Mouse (Mus musculus): ENCODE results near the gene Sumo1. TPM values are rescaled to one million over a fixed set of nuclear protein-coding genes. Genes with fewer than 3 reads are reported as not detected.
A peak's percentile ranks its signal among the peaks of the same experiment; 100 is the strongest.

The Sumo1 gene
- polyA plus RNA-seq, 1 experiment from 2014 or later = 333 TPM

- no peak overlapping the region for H3K27ac ChIP-seq (replicated peaks)
- no peaks in the 10 kb centered on the region for H3K4me1 ChIP-seq
- WGBS = 85% methylated on average over 16 of the region's 16 CpGs
- H3K9ac ChIP-seq (replicated peaks) = no peak overlapping the region
- H3K9me3 ChIP-seq (replicated peaks) = no peaks in the 10 kb centered on the region
- no peak for ATAC-seq (ENCODE audit: low FRiP score)
- H3K4me3 ChIP-seq (replicated peaks) = no peak overlapping the region
- H3K36me3 ChIP-seq = no peaks in the 10 kb centered on the region
- H3K27me3 ChIP-seq (replicated peaks) = no peaks in the 10 kb centered on the region
- no peak overlapping the region for H3K4me2 ChIP-seq
Measured at GRCm38 (mm10) chr1:59541271-59542020, 129.2 kb downstream of the Sumo1 start.

- no peaks in the 10 kb centered on the region for H3K9me3 ChIP-seq (replicated peaks)
- H3K4me1 ChIP-seq = peaks cover 6% of the 10 kb centered on the region
- no peak for ATAC-seq (ENCODE audit: low FRiP score)
- no peaks in the 10 kb centered on the region for H3K36me3 ChIP-seq
- no peaks in the 10 kb centered on the region for H3K27me3 ChIP-seq (replicated peaks)
- WGBS = 48% methylated on average over 19 of the region's 19 CpGs
- H3K27ac ChIP-seq (replicated peaks) = no peak overlapping the region
- H3K4me3 ChIP-seq (replicated peaks) = no peak overlapping the region
- H3K9ac ChIP-seq (replicated peaks) = no peak overlapping the region
- H3K4me2 ChIP-seq = 0 out of 2 replicates have a peak overlapping the region, but pooled peaks have one; percentile 6
Measured at GRCm38 (mm10) chr1:59540537-59541148, 130.0 kb downstream of the Sumo1 start.

- no peak for ATAC-seq (ENCODE audit: low FRiP score)
- 65% methylated on average over 5 of the region's 5 CpGs for WGBS
- Histone ChIP-seq H3K4me3 (replicated peaks) (no peak overlapping the region), H3K9me3 (replicated peaks) (no peaks in the 10 kb centered on the region), H3K27ac (replicated peaks) (no peak overlapping the region), H3K36me3 (no peaks in the 10 kb centered on the region), H3K9ac (replicated peaks) (no peak overlapping the region), H3K4me2 (no peak overlapping the region), H3K4me1 (peaks cover 14% of the 10 kb centered on the region), H3K27me3 (replicated peaks) (no peaks in the 10 kb centered on the region)
Measured at GRCm38 (mm10) chr1:59538381-59538780, 132.3 kb downstream of the Sumo1 start.

Other genes starting within 250 kb of the Sumo1 start
- 3.5 and 4.5 TPM in 2 replicates for gene Fzd7, start 188.4 kb downstream of the Sumo1 start, polyA plus RNA-seq (2015; fragmentation: Nextera tagmentation; extraction: Ambion mirVana)
- gene Gm973, start 154.6 kb downstream of the Sumo1 start, polyA plus RNA-seq (2015; fragmentation: Nextera tagmentation; extraction: Ambion mirVana) = 9.6 and 10.0 TPM in 2 replicates
- gene Nop58, start 14.1 kb upstream of the Sumo1 start, polyA plus RNA-seq (2015; fragmentation: Nextera tagmentation; extraction: Ambion mirVana) = 140 and 175 TPM in 2 replicates
- gene Bmpr2, start 92.6 kb upstream of the Sumo1 start, polyA plus RNA-seq (2015; fragmentation: Nextera tagmentation; extraction: Ambion mirVana) = 9.4 and 10.5 TPM in 2 replicates
- 27.4 and 33.1 TPM in 2 replicates for gene Fam117b, start 242.2 kb upstream of the Sumo1 start, polyA plus RNA-seq (2015; fragmentation: Nextera tagmentation; extraction: Ambion mirVana)

Measured in neural tube, embryonic 15.5 days (tissue).